ENCODE assay signal across 11 mouse cellular contexts in genomic region chr5:140743706-140744131, GRCm38 (mm10). TPM values are rescaled to one million over a fixed set of nuclear protein-coding genes. Genes with fewer than 3 reads are reported as not detected.
DNase-seq lines count a peak whose midpoint lies in the region; ATAC-seq and TF ChIP-seq lines count a peak whose summit lies in the region.
"Had no signal": no experiment of that assay in that cellular context is flagged by ENCODE, and none has a peak within 500 bp of the region (broad histone marks: within the 10 kb centered on the region; RNA-seq: fewer than 3 reads in every experiment).

No protein-coding gene starts in this region.

- no peaks in the 10 kb centered on the region for H3K36me3 ChIP-seq in ES-Bruce4 (ENCODE audit: control insufficient read depth, insufficient read depth, low read length, poor library complexity, severe bottlenecking)
- no peaks in the 10 kb centered on the region for H3K36me3 ChIP-seq in hindbrain, embryonic 15.5 days

- 0 out of 2 replicates have a peak overlapping the region, but pooled peaks have one; percentile 43 for H3K4me3 ChIP-seq in ES-Bruce4 (ENCODE audit: low read depth, low read length)
- H3K4me3 ChIP-seq in hindbrain, embryonic 15.5 days: no peak overlapping the region

- H3K9ac ChIP-seq in ES-Bruce4 (ENCODE audit: low read depth, poor library complexity, severe bottlenecking): 0 out of 2 replicates have a peak overlapping the region, but pooled peaks have one; percentile 26
- no peak overlapping the region for H3K9ac ChIP-seq in hindbrain, embryonic 15.5 days

- H3K4me1 ChIP-seq in ES-Bruce4 (ENCODE audit: control insufficient read depth, insufficient read depth, low read length): no peaks in the 10 kb centered on the region
- H3K4me1 ChIP-seq in hindbrain, embryonic 15.5 days (replicated peaks): peaks cover 7% of the 10 kb centered on the region

- DNase-seq in layer of hippocampus, postnatal 10 days (ENCODE audit: low spot score in 2 of 2): peak; percentile 59 to 76
- DNase-seq in layer of hippocampus, postnatal 36 days: no peak
- DNase-seq in brain, embryonic 14.5 days (ENCODE audit: low read depth): peak; percentile 74
- no peak for DNase-seq in T-cell, adult 2 months (ENCODE audit: low spot score)
- DNase-seq in lung, postnatal 14 days: no peak
- DNase-seq in cerebellum, adult 11-12 months: no peak
- DNase-seq: cerebellum, adult 9-10 months; gastrocnemius, postnatal 25 days; lung, adult 18-20 months had no signal

- peak; percentile 49 for ATAC-seq in hindbrain, embryonic 15.5 days (ENCODE audit: low FRiP score, low read depth)

- TF ChIP-seq POLR2A in ES-Bruce4 (IDR thresholded peaks at IDR 0.05; ENCODE audit: insufficient read depth, low read length): no peak
- TF ChIP-seq POLR2A in brain, embryonic 14.5 days (IDR thresholded peaks at IDR 0.05; ENCODE audit: borderline replicate concordance, extremely low read depth, insufficient read depth, insufficient read length, poor library complexity, severe bottlenecking): no peak

- no peaks in the 10 kb centered on the region for H3K27me3 ChIP-seq in ES-Bruce4 (ENCODE audit: control insufficient read depth, insufficient read depth, low read length, poor library complexity, severe bottlenecking)
- no peaks in the 10 kb centered on the region for H3K27me3 ChIP-seq in hindbrain, embryonic 15.5 days

- H3K4me2 ChIP-seq in hindbrain, embryonic 15.5 days: no peak overlapping the region

- no peak overlapping the region for H3K27ac ChIP-seq in ES-Bruce4 (ENCODE audit: insufficient read depth, low read length)
- H3K27ac ChIP-seq in hindbrain, embryonic 15.5 days (replicated peaks): no peak overlapping the region

- no peak for TF ChIP-seq EP300 in ES-Bruce4 (IDR thresholded peaks at IDR 0.05; ENCODE audit: insufficient read depth, low read depth, low read length)

- H3K9me3 ChIP-seq in ES-Bruce4 (replicated peaks; ENCODE audit: control insufficient read depth, insufficient read depth, low read length, poor library complexity, severe bottlenecking): no peaks in the 10 kb centered on the region
- no peaks in the 10 kb centered on the region for H3K9me3 ChIP-seq in hindbrain, embryonic 15.5 days

- WGBS in hindbrain, embryonic 15.5 days: 29% methylated on average over 12 of the region's 12 CpGs

- TF ChIP-seq CTCF in ES-Bruce4 (IDR thresholded peaks at IDR 0.05; ENCODE audit: low read depth, low read length): peak; percentile 61
- peak; percentile 56 for TF ChIP-seq CTCF in brain, embryonic 14.5 days (IDR thresholded peaks at IDR 0.05; ENCODE audit: borderline replicate concordance, extremely low read depth, insufficient read depth, insufficient read length)

RNA-seq across cellular contexts. Expression of gene Amz1, which starts 19.8 kb away (rescaled TPM):
- 10 to 100 TPM; 27.1 to 28.8 TPM for total RNA-seq in layer of hippocampus, postnatal 10 days (2021)
- 10 to 100 TPM; 12.1 to 13.0 TPM for total RNA-seq in layer of hippocampus, postnatal 36 days (2021)
- 0.60 and 0.64 TPM in 2 replicates for polyA plus RNA-seq in ES-Bruce4 (2011; ENCODE audit: insufficient read depth, insufficient read length, low read depth, missing spikeins)
- polyA plus RNA-seq in brain, embryonic 14.5 days (2012; rRNA removed): 3.2 and 3.5 TPM in 2 replicates
- polyA plus RNA-seq in hindbrain, embryonic 15.5 days (2015; fragmentation: Nextera tagmentation; extraction: Ambion mirVana): 3.9 and 5.1 TPM in 2 replicates

RNA-seq across cellular contexts. Expression of gene Brat1, which starts 38.9 kb away (rescaled TPM):
- total RNA-seq in layer of hippocampus, postnatal 10 days (2021): 10 to 100 TPM; 27.6 to 28.5 TPM
- 10 to 100 TPM; 19.5 to 21.0 TPM for total RNA-seq in layer of hippocampus, postnatal 36 days (2021)
- 9.3 and 9.6 TPM in 2 replicates for polyA plus RNA-seq in ES-Bruce4 (2011; ENCODE audit: insufficient read depth, insufficient read length, low read depth, missing spikeins)
- 28.6 and 34.3 TPM in 2 replicates for polyA plus RNA-seq in brain, embryonic 14.5 days (2012; rRNA removed)
- polyA plus RNA-seq in hindbrain, embryonic 15.5 days (2015; fragmentation: Nextera tagmentation; extraction: Ambion mirVana): 24.9 TPM in 2 replicates

RNA-seq across cellular contexts. Expression of gene Iqce, which starts 41.5 kb away (rescaled TPM):
- 10 to 100 TPM; 53.7 to 54.5 TPM for total RNA-seq in layer of hippocampus, postnatal 10 days (2021)
- total RNA-seq in layer of hippocampus, postnatal 36 days (2021): 10 to 100 TPM; 48.7 to 66.2 TPM
- polyA plus RNA-seq in ES-Bruce4 (2011; ENCODE audit: insufficient read depth, insufficient read length, low read depth, missing spikeins): 11.0 and 16.9 TPM in 2 replicates
- 42.4 and 49.9 TPM in 2 replicates for polyA plus RNA-seq in brain, embryonic 14.5 days (2012; rRNA removed)
- 26.0 and 29.4 TPM in 2 replicates for polyA plus RNA-seq in hindbrain, embryonic 15.5 days (2015; fragmentation: Nextera tagmentation; extraction: Ambion mirVana)

Comparison
In these comparisons a context has a peak if more than half of its experiments do, and no peak if none do; other contexts are left out.
1. DNase-seq: peak in layer of hippocampus, postnatal 10 days (2 of 2) and brain, embryonic 14.5 days (single experiment); none in layer of hippocampus, postnatal 36 days (0 of 2), T-cell, adult 2 months (single experiment), lung, postnatal 14 days (single experiment) and cerebellum, adult 11-12 months (single experiment).